Mouse (Mus musculus) spleen, adult 2 months (tissue): ENCODE data around the gene Mettl7a2.

Source experiments
- CTCF ChIP-seq: fragments of 200-500 bp; IDR thresholded peaks from 2 replicates; pipeline ENCODE4 v1.5.1; 2011; ENCODE audit warnings: mild to moderate bottlenecking, inconsistent platforms; ENCODE audit not compliant: insufficient read depth, insufficient read length, insufficient replicate concordance; ENCODE audit errors: extremely low read depth
- POLR2A ChIP-seq: fragments of 200-500 bp; IDR thresholded peaks from 2 replicates; pipeline ENCODE4 v1.6.1; 2011; ENCODE audit warnings: low read depth, low read length, inconsistent platforms

DNA sequence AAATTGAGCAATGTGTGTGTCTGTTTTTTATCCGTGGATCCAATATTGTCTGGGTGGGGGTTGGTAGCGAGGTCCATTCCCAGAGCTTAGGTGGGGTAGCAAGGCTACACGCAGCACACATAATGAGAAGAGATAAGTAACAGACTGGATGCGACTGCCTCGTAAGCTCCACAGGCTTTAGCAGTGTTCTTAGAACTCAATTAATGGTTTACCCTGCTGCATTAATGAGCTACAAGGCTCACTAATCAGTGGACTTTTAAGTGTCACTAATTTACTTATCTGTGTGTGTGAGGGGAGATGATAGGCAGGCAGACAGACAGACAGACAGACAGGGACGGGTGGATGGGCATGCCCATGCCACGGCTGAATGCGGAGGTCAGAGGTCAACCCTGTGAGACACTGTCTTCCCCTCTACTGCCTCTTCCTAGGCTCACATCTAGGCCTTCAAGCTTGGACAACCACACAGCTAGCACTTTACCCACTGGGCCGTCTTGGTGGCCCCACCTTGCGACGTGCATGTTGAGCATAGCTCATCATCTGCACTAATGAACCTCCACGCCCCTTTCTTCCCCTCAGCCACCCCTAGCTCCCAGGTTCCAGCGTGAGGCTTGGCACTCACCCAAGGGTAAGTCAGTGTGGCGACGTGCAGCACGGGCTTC is 47.7 kb downstream of the Mettl7a2 start:
- no peak for TF ChIP-seq POLR2A
- no peak for TF ChIP-seq CTCF
